Mouse (Mus musculus) liver, embryonic 14.5 days (tissue): ENCODE data around the gene Timm10. TPM values are rescaled to one million over a fixed set of nuclear protein-coding genes. Genes with fewer than 3 reads are reported as not detected.

Source experiments
- ATAC-seq: fragments of 200-750 bp; cut with Nextera tagmentation; 2 replicates; pipeline ENCODE4 v1.8.0; 2017; ENCODE audit warnings: moderate number of reproducible peaks, mild to moderate bottlenecking, moderate library complexity; ENCODE audit not compliant: insufficient read depth
- DNase-seq, 3 experiments: peaks; one replicate each; pipeline ENCODE4 v3.0.0-alpha.2; 2012 to 2013; ENCODE audit warnings: low read depth in 3 of 3, low spot score in 3 of 3
- H3K27ac ChIP-seq: fragments of 300-500 bp; sonication (generic); 2 replicates; pipeline ENCODE4 v1.5.1; 2014; ENCODE audit warnings: moderate library complexity, mild to moderate bottlenecking, control low read depth, inconsistent platforms
- H3K27me3 ChIP-seq: fragments of 300-500 bp; sonication (generic); 2 replicates; pipeline ENCODE4 v1.6.1; 2014; ENCODE audit warnings: mild to moderate bottlenecking, low read length, moderate library complexity; ENCODE audit not compliant: control insufficient read depth, insufficient read depth
- H3K36me3 ChIP-seq: fragments of 300-500 bp; sonication (generic); replicated peaks from 2 replicates; pipeline ENCODE4 v1.6.1; 2014; ENCODE audit warnings: low read depth; ENCODE audit not compliant: control insufficient read depth, insufficient read depth
- H3K4me1 ChIP-seq, 2 experiments: fragments of 200-500 bp in 1 of 2; fragments of 300-500 bp in 1 of 2; sonication (generic) in 1 of 2; replicated peaks; 2 replicates each; pipeline ENCODE4 v1.6.1; 2012 to 2014; ENCODE audit warnings: antibody characterized with exemption in 1 of 2, inconsistent platforms in 1 of 2, low read length in 1 of 2; ENCODE audit not compliant: control insufficient read depth in 2 of 2, insufficient read depth in 2 of 2
- H3K4me2 ChIP-seq: fragments of 300-500 bp; sonication (generic); 2 replicates; pipeline ENCODE4 v1.6.1; 2014; ENCODE audit warnings: low read depth, mild to moderate bottlenecking, control low read depth, moderate library complexity
- H3K4me3 ChIP-seq, 2 experiments: fragments of 200-500 bp in 1 of 2; fragments of 300-500 bp in 1 of 2; sonication (generic) in 1 of 2; 2 replicates each; pipeline ENCODE4 v1.5.1; 2012 to 2014; ENCODE audit warnings: low read depth in 2 of 2, low read length in 2 of 2, mild to moderate bottlenecking in 2 of 2, control low read depth in 1 of 2, inconsistent platforms in 1 of 2, moderate library complexity in 1 of 2; ENCODE audit not compliant: insufficient read depth in 1 of 2
- H3K9ac ChIP-seq: fragments of 300-500 bp; sonication (generic); replicated peaks from 2 replicates; pipeline ENCODE4 v1.6.1; 2014; ENCODE audit warnings: mild to moderate bottlenecking, control low read depth, moderate library complexity
- H3K9me3 ChIP-seq: fragments of 300-500 bp; sonication (generic); 2 replicates; pipeline ENCODE4 v1.6.1; 2016; ENCODE audit warnings: low read length, mixed read lengths; ENCODE audit not compliant: control insufficient read depth
- CTCF ChIP-seq: IDR thresholded peaks from 2 replicates; pipeline ENCODE4 v1.5.1; 2016; ENCODE audit warnings: antibody characterized with exemption, low read depth, control low read depth
- EP300 ChIP-seq: IDR thresholded peaks from 2 replicates; pipeline ENCODE4 v1.6.1; 2016; ENCODE audit warnings: antibody characterized with exemption, low read depth
- WGBS: fragments of 180-500 bp; shearing (Covaris S2); extraction: QIAGEN DNeasy Blood & Tissue Kit; methylation state at CpG from one replicate; pipeline ENCODE4 v1.1.7; 2014; ENCODE audit not compliant: insufficient replicate concordance; 5-methylcytosine and 5-hydroxymethylcytosine counted together
- polyA plus RNA-seq, 2 experiments: library from polyadenylated mRNA; depleted of rRNA in 1 of 2; stranded (reverse) in 1 of 2; unstranded in 1 of 2; fragments of >200 nt; fragmentation: Nextera tagmentation in 1 of 2; extraction: Ambion mirVana in 1 of 2; gene quantifications; 2 replicates each; pipeline versions ENCODE4 v1.2.1 to v1.2.3; 2012 to 2014

The Timm10 gene
- polyA plus RNA-seq, 2 experiments = 41.5 to 46.6 TPM

DNA sequence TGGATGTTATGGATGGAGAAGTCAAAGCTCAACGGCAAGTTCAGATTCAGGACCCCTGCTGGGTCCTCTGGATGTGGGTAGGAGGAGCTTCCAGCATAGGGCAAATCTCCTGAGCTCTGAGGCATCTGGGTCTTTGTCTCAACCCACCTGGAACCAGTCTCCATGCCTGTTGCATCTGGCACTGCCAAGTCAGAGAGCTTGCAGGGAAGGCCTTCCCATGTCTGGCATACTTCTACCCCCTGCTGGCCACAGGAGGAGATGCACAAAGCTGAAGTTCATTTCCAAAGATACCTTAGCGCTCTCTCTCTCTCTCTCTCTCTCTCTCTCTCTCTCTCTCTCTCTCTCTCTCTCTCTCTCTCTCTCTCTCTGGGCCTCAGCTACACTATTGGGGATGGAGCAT is 28.9 kb downstream of the Timm10 start:
- H3K4me2 ChIP-seq = no peak overlapping the region
- TF ChIP-seq CTCF (peak; percentile 91), EP300 (no peak)
- DNase-seq = no peak
- 82% methylated on average over 2 of the region's 2 CpGs for WGBS
- H3K36me3 ChIP-seq = peaks cover 100% of the 10 kb centered on the region
- ATAC-seq = peak; percentile 30; the same call in 1 of the 2 replicates
- no peak overlapping the region for H3K27ac ChIP-seq
- H3K4me1 ChIP-seq = no peaks in the 10 kb centered on the region; a peak in 1 of 4 replicates
- no peaks in the 10 kb centered on the region for H3K27me3 ChIP-seq
- H3K9ac ChIP-seq = no peak overlapping the region
- no peaks in the 10 kb centered on the region for H3K9me3 ChIP-seq
- no peak overlapping the region for H3K4me3 ChIP-seq

DNA sequence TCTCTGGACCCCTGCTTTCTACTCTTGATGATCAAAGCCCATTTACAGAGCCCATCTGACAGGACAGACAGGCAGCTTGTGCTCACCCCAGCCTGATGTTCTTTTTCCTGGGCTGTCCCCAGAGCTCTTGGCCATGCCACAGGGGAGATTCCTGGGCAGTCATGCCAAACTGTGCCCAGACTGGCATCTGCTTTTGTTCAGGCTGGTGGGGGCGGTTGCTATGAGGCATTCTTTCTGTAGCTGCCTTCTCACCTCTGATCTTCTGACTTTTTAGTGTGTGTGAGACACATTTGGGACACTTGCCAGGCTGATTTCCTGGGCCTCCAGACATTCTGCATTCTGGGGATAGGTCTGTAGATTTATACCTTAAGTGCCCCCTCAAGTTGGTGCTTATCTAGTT is 31.8 kb downstream of the Timm10 start:
- Histone ChIP-seq H3K36me3 (peaks cover 100% of the 10 kb centered on the region), H3K27ac (no peak overlapping the region), H3K4me1 (peaks cover 0 to 4% of the 10 kb centered on the region in 2 experiments; a peak in 1 of 4 replicates), H3K9ac (no peak overlapping the region), H3K4me3 (no peak overlapping the region), H3K9me3 (no peaks in the 10 kb centered on the region), H3K27me3 (no peaks in the 10 kb centered on the region), H3K4me2 (no peak overlapping the region)
- 92% methylated on average over 1 of the region's 1 CpGs for WGBS
- DNase-seq = no peak
- TF ChIP-seq CTCF = no peak
- no peak for TF ChIP-seq EP300
- no peak for ATAC-seq

DNA sequence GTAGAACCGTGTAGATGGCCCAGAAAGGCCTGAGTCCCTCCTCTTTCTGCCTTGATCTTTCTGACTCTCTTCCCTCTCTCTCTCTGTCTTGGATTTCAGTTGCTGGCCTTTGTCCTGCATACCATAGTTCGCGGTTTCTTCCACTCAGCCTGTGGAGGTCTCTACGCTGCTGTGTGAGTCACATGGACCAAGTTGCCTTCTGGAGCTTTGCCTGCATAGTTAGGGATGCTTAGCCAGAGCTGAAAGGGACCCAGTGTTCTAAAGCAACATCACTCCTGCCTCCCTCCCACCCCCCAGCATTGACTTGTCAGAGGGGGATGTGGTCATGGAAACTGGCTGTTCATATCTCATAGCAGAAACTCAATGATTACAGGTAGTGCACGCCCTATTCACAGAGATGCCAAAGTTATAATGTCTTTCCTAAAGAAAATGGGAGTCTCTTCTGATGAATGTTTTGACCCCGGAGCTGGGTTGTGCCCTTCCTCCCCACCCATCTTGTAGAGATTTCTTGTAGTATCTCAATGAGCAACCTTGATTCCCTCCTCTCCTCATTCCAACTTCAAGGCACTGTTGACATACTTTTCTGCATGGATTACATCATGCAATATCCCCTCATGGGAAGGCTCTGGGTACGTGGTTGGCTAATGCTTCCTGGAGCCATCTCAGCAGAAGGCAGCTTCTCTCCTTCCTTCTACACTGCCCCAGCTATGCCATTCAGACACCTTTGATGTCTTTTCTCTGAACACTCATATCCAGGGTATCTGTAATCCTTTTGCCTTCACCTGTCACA is 33.4 kb downstream of the Timm10 start:
- WGBS = 84% methylated on average over 7 of the region's 7 CpGs
- H3K4me1 ChIP-seq = peaks cover 0 to 4% of the 10 kb centered on the region in 2 experiments; a peak in 1 of 4 replicates

DNA sequence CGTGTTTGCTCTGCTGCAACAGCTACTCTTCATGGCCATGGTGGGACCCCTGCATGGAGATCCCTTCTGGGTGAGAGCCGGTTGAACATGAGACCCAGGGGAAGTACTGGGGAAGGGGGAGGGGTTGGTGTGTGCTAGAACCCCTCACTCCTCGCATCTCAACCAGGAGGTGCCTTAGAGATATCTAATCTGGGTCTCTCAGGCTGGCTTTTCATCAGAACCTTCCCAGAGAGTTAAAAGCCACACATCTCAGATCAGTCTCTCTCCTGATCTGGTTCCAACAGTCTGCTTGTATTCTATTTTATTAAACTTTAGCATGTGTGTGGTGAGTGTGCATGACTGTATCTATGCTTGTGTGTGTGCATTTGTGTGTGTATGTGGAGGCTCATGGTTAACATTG is 34.6 kb downstream of the Timm10 start:
- Histone ChIP-seq H3K36me3 (peaks cover 77% of the 10 kb centered on the region), H3K4me2 (no peak overlapping the region), H3K27me3 (peaks cover 7% of the 10 kb centered on the region), H3K9ac (no peak overlapping the region), H3K27ac (no peak overlapping the region), H3K9me3 (no peaks in the 10 kb centered on the region), H3K4me1 (peaks cover 0 to 4% of the 10 kb centered on the region in 2 experiments; a peak in 1 of 4 replicates), H3K4me3 (no peak overlapping the region)
- ATAC-seq (no peak), DNase-seq (no peak)
- TF ChIP-seq CTCF (no peak), EP300 (peak; percentile 30; the same call in 1 of the 2 replicates)
- WGBS = 59% methylated on average over 3 of the region's 3 CpGs

More for the DNA sequence above, 33.4 kb downstream of the Timm10 start:
- Histone ChIP-seq H3K27me3 (no peaks in the 10 kb centered on the region; the same call in 1 of the 2 replicates), H3K9ac (no peak overlapping the region), H3K9me3 (no peaks in the 10 kb centered on the region), H3K27ac (no peak overlapping the region), H3K36me3 (peaks cover 89% of the 10 kb centered on the region), H3K4me3 (no peak overlapping the region), H3K4me2 (no peak overlapping the region)
- ATAC-seq (no peak), DNase-seq (no peak)
- TF ChIP-seq CTCF = no peak
- no peak for TF ChIP-seq EP300

DNA sequence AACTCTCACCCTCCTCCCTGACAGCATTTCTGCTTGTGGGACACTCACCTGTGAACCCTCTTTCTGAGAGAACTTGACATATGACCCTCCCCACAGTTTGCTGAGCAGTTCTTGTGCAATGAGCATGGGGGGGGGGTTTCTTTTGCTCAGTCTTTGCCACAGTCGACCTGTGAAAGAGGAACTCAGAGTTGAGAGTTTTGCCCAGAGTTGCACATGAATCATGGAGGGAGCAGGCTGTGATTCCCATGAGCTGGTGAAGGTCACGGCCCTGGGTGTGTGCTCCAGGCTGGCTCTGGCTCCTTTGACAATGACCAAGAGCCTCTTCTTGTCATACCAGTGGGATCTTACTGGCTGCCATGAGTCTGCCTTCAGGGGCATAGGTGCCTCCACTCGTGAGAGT is 35.4 kb downstream of the Timm10 start:
- 55% methylated on average over 3 of the region's 3 CpGs for WGBS
- ATAC-seq (no peak), DNase-seq (no peak)
- no peaks in the 10 kb centered on the region for H3K9me3 ChIP-seq
- peaks cover 0 to 4% of the 10 kb centered on the region in 2 experiments; a peak in 1 of 4 replicates for H3K4me1 ChIP-seq
- no peak overlapping the region for H3K4me3 ChIP-seq
- no peak overlapping the region for H3K9ac ChIP-seq
- H3K27ac ChIP-seq = no peak overlapping the region
- TF ChIP-seq CTCF (no peak), EP300 (no peak)
- no peak overlapping the region for H3K4me2 ChIP-seq
- peaks cover 15% of the 10 kb centered on the region for H3K27me3 ChIP-seq
- H3K36me3 ChIP-seq = peaks cover 69% of the 10 kb centered on the region
